Mouse (Mus musculus) testis, adult 2 months (tissue): ENCODE results near the gene Pmf1. TPM values are rescaled to one million over a fixed set of nuclear protein-coding genes. Genes with fewer than 3 reads are reported as not detected.
"Not testable (repeated sequence)": the region's sequence is repeated elsewhere in the genome, so short reads cannot be mapped to it uniquely, and the experiment has no call there.

Source experiments
- H3K27ac ChIP-seq: fragments of 200-500 bp; 2 replicates; pipeline ENCODE4 v1.5.1; 2012; ENCODE audit warnings: low read depth, low read length; ENCODE audit not compliant: control insufficient read depth, insufficient read depth
- H3K27me3 ChIP-seq: fragments of 200-500 bp; 2 replicates; pipeline ENCODE4 v1.6.1; 2012; ENCODE audit warnings: mild to moderate bottlenecking, low read length, moderate library complexity; ENCODE audit not compliant: control insufficient read depth, insufficient read depth
- H3K36me3 ChIP-seq: fragments of 200-500 bp; 2 replicates; pipeline ENCODE4 v1.6.1; 2012; ENCODE audit warnings: mild to moderate bottlenecking, low read length; ENCODE audit not compliant: control insufficient read depth, insufficient read depth
- H3K4me1 ChIP-seq: fragments of 200-500 bp; 2 replicates; pipeline ENCODE4 v1.6.1; 2012; ENCODE audit warnings: low read length; ENCODE audit not compliant: control insufficient read depth, insufficient read depth
- H3K4me3 ChIP-seq: fragments of 200-500 bp; 2 replicates; pipeline ENCODE4 v1.5.1; 2012; ENCODE audit warnings: low read depth, mild to moderate bottlenecking, low read length, moderate library complexity, mixed read lengths; ENCODE audit not compliant: control insufficient read depth
- CTCF ChIP-seq: fragments of 200-500 bp; IDR thresholded peaks from 2 replicates; pipeline ENCODE4 v1.5.1; 2012; ENCODE audit warnings: low read depth, mild to moderate bottlenecking, inconsistent platforms, low read length, moderate library complexity; ENCODE audit not compliant: control insufficient read depth, insufficient read depth, insufficient replicate concordance
- POLR2A ChIP-seq: fragments of 200-500 bp; IDR thresholded peaks from 2 replicates; pipeline ENCODE4 v1.6.1; 2012; ENCODE audit warnings: low read depth, mild to moderate bottlenecking, inconsistent platforms, low read length, moderate library complexity; ENCODE audit not compliant: control insufficient read depth
- polyA plus RNA-seq: library from polyadenylated mRNA; depleted of rRNA; stranded (reverse); fragments of >200 nt; gene quantifications from 2 replicates; pipeline ENCODE4 v1.2.3, GENCODE M21; 2012

Gene Pmf1
- polyA plus RNA-seq, 1 experiment = 27.9 TPM

DNA sequence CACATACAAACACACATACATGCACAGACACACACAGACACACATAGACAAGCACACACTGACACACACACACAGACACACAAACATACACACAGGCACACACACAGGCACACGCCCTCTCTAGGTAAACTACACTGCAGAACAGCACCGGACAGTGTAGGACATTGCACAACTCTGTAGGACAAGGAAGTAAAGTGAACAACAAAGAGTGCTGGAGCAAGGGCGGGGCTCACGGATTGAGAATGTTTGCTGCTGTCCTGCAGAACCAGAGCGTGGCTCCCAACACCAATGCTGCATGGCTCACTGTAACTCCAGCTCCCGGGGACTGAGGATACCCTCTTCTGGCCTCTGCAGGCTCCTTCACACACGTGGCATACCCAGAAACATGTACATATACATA lies 32.8 kb upstream of the Pmf1 start:
- TF ChIP-seq POLR2A (no peak), CTCF (no peak)
- no peak overlapping the region for H3K4me3 ChIP-seq
- H3K4me1 ChIP-seq = peaks cover 4% of the 10 kb centered on the region
- no peaks in the 10 kb centered on the region for H3K36me3 ChIP-seq
- no peaks in the 10 kb centered on the region for H3K27me3 ChIP-seq
- no peak overlapping the region for H3K27ac ChIP-seq

DNA sequence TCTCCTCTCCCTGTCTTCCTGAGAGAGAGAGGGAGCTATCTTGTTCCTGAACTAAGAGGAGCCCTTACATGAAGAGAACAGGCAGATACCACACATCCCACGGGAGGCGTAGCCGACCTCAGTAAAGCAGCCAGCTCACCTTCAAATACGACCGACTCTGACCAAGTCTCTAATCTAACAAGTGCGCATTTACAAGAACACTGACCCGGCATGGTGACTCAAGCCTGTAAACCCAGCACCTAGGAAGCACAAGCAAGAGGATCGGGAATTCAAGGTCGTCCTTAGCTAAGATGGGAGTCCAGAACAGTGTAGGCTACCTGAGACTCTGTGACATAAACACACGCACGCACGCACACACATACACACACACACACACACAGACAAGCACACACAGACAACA lies 32.4 kb upstream of the Pmf1 start:
- Histone ChIP-seq H3K27me3 (no peaks in the 10 kb centered on the region), H3K36me3 (no peaks in the 10 kb centered on the region), H3K4me1 (peaks cover 4% of the 10 kb centered on the region), H3K4me3 (no peak overlapping the region), H3K27ac (no peak overlapping the region)
- TF ChIP-seq POLR2A = no peak
- TF ChIP-seq CTCF = no peak

DNA sequence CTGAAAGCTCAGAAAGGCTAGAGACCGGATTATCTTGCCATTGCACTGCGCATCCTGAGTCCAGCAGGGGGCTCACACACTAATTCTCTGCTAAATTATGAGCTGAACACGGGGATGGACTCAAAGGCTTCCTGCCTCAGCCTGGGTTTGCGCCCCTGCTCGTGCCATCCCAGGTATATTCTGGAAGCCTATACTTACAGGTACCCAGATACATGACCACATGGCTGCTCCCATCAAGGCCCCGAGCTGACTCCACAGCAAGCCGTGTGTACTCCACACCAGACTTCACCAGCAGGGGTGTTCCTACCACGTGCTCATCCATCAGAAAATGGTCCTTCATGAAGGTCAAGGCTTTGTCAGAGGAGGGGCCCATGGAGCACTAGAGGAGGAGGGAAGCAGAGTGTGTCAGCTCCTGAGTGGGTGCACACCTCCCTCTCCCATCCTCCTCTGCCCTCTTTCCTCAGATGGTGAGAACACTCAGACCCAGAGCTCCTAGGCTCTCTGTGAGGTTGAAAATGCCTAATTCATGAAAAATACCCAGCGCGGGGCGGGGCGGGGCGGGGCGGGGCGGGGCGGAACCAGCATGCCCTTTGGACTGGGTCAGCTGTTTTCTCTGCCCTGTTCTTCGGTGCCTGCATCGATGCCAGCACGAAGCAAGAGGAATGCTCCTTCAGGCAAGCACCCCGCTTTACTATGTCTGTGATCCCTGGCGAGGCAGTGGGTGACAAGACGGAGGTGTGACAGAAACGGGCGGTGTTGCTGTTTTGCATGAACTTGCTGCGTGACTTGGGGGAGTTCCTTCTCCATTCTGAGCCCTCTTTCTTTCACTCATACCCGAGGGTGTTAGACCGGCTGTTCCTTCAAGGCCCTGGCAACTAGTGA lies 30.6 kb upstream of the Pmf1 start:
- TF ChIP-seq POLR2A = no peak
- peak; percentile 36; the same call in 1 of the 2 replicates for TF ChIP-seq CTCF
- Histone ChIP-seq H3K27me3 (no peaks in the 10 kb centered on the region), H3K4me1 (peaks cover 10% of the 10 kb centered on the region), H3K27ac (no peak overlapping the region; the same call in 1 of the 2 replicates), H3K36me3 (no peaks in the 10 kb centered on the region), H3K4me3 (peak overlapping the region; percentile 55)

GRCm38 (mm10) chr3:88439582-88439981 lies 29.5 kb upstream of the Pmf1 start:
- no peak overlapping the region for H3K27ac ChIP-seq
- no peaks in the 10 kb centered on the region for H3K36me3 ChIP-seq
- H3K4me3 ChIP-seq = no peak overlapping the region
- TF ChIP-seq POLR2A = no peak
- TF ChIP-seq CTCF = no peak
- no peaks in the 10 kb centered on the region for H3K27me3 ChIP-seq
- peaks cover 10% of the 10 kb centered on the region for H3K4me1 ChIP-seq

DNA sequence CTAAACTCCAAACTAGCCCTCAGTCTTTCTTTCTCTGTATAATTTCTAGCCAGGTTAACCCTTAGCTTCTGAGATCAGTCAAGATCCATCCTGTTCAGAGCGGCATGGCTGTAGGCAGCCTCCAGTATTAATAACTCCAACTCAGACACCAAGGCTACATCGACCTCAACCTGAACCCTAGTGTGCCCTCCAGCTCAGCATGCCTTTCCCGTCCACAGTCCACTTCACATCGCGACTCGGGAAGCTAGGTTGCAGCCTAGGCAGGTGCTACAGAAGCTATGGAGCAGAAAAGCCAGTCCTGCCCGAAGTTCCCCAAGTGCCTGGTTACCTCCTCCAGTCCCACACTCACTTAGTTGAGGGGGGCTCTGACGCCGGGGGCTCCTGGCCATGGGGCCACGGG lies 27.3 kb upstream of the Pmf1 start:
- H3K27me3 ChIP-seq = no peaks in the 10 kb centered on the region
- H3K27ac ChIP-seq = no peak overlapping the region
- no peaks in the 10 kb centered on the region for H3K36me3 ChIP-seq
- TF ChIP-seq POLR2A = no peak
- no peak for TF ChIP-seq CTCF
- H3K4me3 ChIP-seq = no peak overlapping the region
- H3K4me1 ChIP-seq = peaks cover 10% of the 10 kb centered on the region

DNA sequence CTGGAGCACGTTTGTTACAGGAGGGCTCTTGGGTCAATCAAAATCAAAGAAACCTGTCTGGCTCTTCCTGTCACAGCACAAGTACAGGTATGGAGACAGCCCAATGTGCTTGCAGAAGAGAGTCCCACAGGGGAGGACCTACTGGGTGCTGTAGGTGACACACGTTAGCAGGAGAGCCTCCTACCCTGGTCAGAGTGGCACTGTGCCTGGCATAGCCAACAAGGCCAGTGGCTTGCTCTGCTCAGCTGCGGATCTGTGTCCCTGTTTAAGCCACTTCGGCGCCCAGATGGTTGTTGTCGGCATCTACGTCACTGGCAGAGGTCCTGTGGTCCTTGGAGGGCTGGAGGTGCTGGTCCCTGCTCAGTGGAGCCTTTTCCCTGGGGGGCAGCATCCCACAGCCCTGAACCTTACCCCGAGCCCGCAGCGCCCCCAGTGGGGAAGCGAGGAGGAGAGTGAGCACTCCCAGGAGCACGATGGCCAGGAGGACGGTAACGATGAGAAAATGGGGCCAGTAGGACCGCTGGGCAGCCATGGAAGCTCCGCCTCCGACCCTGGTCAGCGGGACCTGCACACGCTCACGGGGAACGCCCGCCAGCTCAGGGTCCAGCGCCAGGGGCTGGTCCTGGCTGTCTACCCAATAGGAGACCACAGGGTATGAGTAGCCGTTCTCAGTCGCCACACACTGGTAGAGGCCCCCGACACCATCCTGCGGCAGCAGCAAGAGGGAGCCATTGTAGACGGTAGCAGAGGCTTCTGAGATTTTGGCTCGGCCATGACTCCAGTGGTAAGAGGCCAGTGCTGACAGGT lies 26.5 kb upstream of the Pmf1 start:
- Histone ChIP-seq H3K4me3 (peak overlapping the region; percentile 19), H3K27ac (no peak overlapping the region), H3K4me1 (peaks cover 10% of the 10 kb centered on the region), H3K27me3 (no peaks in the 10 kb centered on the region), H3K36me3 (no peaks in the 10 kb centered on the region)
- TF ChIP-seq CTCF = peak; percentile 24; the same call in 1 of the 2 replicates
- no peak for TF ChIP-seq POLR2A

DNA sequence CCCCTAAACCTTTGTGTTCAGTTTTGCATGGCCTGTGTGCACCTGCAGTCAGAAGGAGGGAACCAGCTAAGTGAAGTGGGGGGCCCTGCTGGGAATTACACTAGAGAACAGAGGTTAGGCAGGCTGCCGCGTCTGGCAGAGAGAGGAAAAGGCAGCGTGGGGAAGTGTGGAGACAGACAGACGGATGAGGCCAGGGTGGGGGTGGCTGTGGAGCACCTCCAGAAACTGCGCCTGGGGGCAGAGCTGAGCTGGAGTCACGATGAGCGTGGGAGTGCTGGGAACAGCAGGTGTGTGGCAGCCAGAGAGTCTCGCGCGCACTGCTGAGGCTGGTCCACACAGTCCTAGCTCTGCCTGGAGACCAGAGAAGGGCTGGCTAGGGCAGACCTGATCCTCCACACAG lies 25.4 kb upstream of the Pmf1 start:
- no peak overlapping the region for H3K27ac ChIP-seq
- H3K27me3 ChIP-seq = no peaks in the 10 kb centered on the region
- H3K4me1 ChIP-seq = peaks cover 7% of the 10 kb centered on the region
- H3K4me3 ChIP-seq = no peak overlapping the region
- TF ChIP-seq CTCF (no peak), POLR2A (no peak)
- H3K36me3 ChIP-seq = no peaks in the 10 kb centered on the region

GRCm38 (mm10) chr3:88428639-88429038 lies 18.5 kb upstream of the Pmf1 start:
- not testable (repeated sequence) for H3K4me1 ChIP-seq, H3K36me3 ChIP-seq, H3K27me3 ChIP-seq, H3K27ac ChIP-seq, H3K4me3 ChIP-seq
